Mouse (Mus musculus) liver, postnatal 0 days (tissue): ENCODE measurements around the gene Rtn4r. TPM values are rescaled to one million over a fixed set of nuclear protein-coding genes. Genes with fewer than 3 reads are reported as not detected.

ENCODE experiments used
- ATAC-seq: fragments of 200-750 bp; cut with Nextera tagmentation; 2 replicates; pipeline ENCODE4 v1.8.0; 2017; ENCODE audit warnings: mild to moderate bottlenecking, moderate library complexity
- DNase-seq: peaks from one replicate; pipeline ENCODE4 v3.0.0-alpha.2; 2016
- H3K27ac ChIP-seq: fragments of 300-500 bp; sonication (generic); 2 replicates; pipeline ENCODE4 v1.5.1; 2014; ENCODE audit warnings: antibody characterized with exemption, moderate library complexity, mild to moderate bottlenecking, low read depth
- H3K27me3 ChIP-seq: fragments of 300-500 bp; sonication (generic); 2 replicates; pipeline ENCODE4 v1.6.1; 2014; ENCODE audit warnings: low read length, control low read depth, mixed read lengths; ENCODE audit not compliant: insufficient read depth
- H3K36me3 ChIP-seq: fragments of 300-500 bp; sonication (generic); replicated peaks from 2 replicates; pipeline ENCODE4 v1.6.1; 2014; ENCODE audit warnings: mild to moderate bottlenecking, control low read depth, low read length, moderate library complexity, mixed read lengths; ENCODE audit not compliant: insufficient read depth
- H3K4me1 ChIP-seq: fragments of 300-500 bp; sonication (generic); 2 replicates; pipeline ENCODE4 v1.6.1; 2014; ENCODE audit warnings: antibody characterized with exemption, mild to moderate bottlenecking, control low read depth; ENCODE audit not compliant: insufficient read depth
- H3K4me2 ChIP-seq: fragments of 300-500 bp; sonication (generic); 2 replicates; pipeline ENCODE4 v1.6.1; 2014; ENCODE audit warnings: low read depth, mild to moderate bottlenecking, low read length, moderate library complexity, mixed read lengths
- H3K4me3 ChIP-seq: fragments of 300-500 bp; sonication (generic); 2 replicates; pipeline ENCODE4 v1.5.1; 2014; ENCODE audit warnings: low read depth, low read length
- H3K9ac ChIP-seq: fragments of 300-500 bp; sonication (generic); replicated peaks from 2 replicates; pipeline ENCODE4 v1.6.1; 2014; ENCODE audit warnings: mild to moderate bottlenecking, moderate library complexity
- H3K9me3 ChIP-seq: fragments of 300-500 bp; sonication (generic); 2 replicates; pipeline ENCODE4 v1.6.1; 2016; ENCODE audit warnings: mild to moderate bottlenecking, control low read depth, low read length, mixed read lengths
- CTCF ChIP-seq: sonication (generic); IDR thresholded peaks from 2 replicates; pipeline ENCODE4 v1.5.1; 2016; ENCODE audit warnings: antibody characterized with exemption, low read depth
- EP300 ChIP-seq: IDR thresholded peaks from 2 replicates; pipeline ENCODE4 v1.6.1; 2016; ENCODE audit warnings: antibody characterized with exemption, low read depth, mild to moderate bottlenecking
- WGBS: fragments of 180-500 bp; shearing (Covaris S2); extraction: QIAGEN DNeasy Blood & Tissue Kit; methylation state at CpG from one replicate; pipeline ENCODE4 v1.1.7; 2014; ENCODE audit not compliant: insufficient replicate concordance; 5-methylcytosine and 5-hydroxymethylcytosine counted together
- polyA plus RNA-seq: library from polyadenylated mRNA; unstranded; fragments of >200 nt; fragmentation: Nextera tagmentation; extraction: Ambion mirVana; gene quantifications from 2 replicates; pipeline ENCODE4 v1.2.1, GENCODE M21; 2015

Rtn4r gene
- polyA plus RNA-seq, 1 experiment from 2014 or later: 0.15 TPM

DNA sequence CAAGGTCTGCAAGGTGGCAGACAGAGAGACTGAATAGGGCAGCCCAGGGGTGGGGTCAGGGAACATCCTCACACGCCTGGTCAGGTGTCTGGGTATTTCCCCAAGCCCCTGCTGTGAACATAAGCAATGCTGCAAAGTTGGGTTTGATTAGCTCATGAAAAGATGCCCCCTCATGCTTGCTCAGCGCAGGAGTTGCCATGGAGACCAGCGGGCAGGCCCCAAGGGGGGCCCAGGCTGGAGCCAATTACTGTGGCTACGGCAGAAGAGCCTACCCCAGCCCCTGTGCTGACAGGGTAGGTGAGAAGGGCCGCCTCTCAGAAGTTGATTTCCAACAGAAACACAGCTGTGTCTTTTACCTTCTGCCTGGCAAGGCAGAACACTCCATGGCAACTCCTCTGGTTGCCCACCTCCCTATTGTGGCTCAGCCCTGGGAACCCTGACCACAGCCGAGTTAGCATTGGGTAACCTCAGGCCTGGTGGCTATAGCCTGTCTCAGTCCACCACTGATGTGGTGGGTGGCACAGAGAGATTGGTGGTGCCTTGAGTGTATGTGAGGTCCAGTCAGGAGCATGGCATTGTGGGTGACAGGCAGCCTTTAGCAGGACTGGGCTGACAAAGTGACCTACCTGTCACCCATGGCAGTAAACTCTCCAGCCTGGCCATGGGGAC is 20.9 kb downstream of the Rtn4r start:
- Histone ChIP-seq H3K9me3 (no peaks in the 10 kb centered on the region), H3K27ac (no peak overlapping the region), H3K4me1 (no peaks in the 10 kb centered on the region), H3K36me3 (no peaks in the 10 kb centered on the region), H3K27me3 (no peaks in the 10 kb centered on the region), H3K9ac (no peak overlapping the region), H3K4me3 (no peak overlapping the region), H3K4me2 (no peak overlapping the region)
- TF ChIP-seq EP300 (no peak), CTCF (no peak)
- ATAC-seq (no peak), DNase-seq (no peak)
- WGBS: 44% methylated on average over 6 of the region's 6 CpGs

DNA sequence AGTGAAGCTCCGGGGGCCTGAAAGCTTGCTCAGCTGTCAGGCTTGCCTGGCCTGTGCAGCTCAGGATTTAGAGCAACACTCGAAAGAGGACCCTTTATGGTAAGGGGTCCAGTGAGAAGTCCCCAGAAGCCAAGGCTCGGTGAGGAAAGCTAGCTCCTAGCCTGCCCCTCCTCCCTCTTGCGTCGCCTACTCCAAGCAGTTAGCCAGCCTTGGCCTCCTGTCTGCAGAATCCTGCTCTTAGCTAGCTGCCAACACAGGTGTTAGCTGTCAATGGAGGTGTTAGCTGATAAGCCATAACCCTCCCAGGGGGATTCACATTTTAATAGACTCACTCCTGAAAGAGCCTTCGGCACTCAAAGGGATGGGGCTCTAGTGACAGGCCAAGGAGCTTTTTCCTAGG is 21.8 kb downstream of the Rtn4r start:
- no peak overlapping the region for H3K4me3 ChIP-seq
- WGBS: 73% methylated on average over 6 of the region's 6 CpGs
- H3K9ac ChIP-seq: no peak overlapping the region
- H3K4me2 ChIP-seq: no peak overlapping the region
- no peak for TF ChIP-seq CTCF
- TF ChIP-seq EP300: no peak
- no peaks in the 10 kb centered on the region for H3K27me3 ChIP-seq
- DNase-seq (no peak), ATAC-seq (no peak)
- no peaks in the 10 kb centered on the region for H3K4me1 ChIP-seq
- no peaks in the 10 kb centered on the region for H3K9me3 ChIP-seq
- no peaks in the 10 kb centered on the region for H3K36me3 ChIP-seq
- no peak overlapping the region for H3K27ac ChIP-seq

DNA sequence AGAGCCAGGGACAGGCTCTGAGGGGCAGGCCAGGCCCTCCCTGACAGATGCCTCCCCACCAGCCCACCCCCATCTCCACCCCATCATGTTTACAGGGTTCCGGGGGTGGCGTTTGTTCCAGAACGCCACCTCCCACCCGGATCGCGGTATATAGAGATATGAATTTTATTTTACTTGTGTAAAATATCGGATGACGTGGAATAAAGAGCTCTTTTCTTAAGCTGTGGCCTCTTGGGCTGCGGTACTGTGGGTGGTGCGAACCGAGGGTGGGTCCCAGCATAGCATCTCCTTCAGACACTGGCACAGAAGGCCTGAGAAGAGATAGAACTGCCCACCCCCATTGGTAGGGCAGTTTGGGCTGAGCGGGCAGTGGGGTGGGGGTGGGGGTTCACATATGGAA is 24.7 kb downstream of the Rtn4r start:
- no peaks in the 10 kb centered on the region for H3K4me1 ChIP-seq
- ATAC-seq (no peak), DNase-seq (no peak)
- H3K4me2 ChIP-seq: no peak overlapping the region
- H3K27me3 ChIP-seq: no peaks in the 10 kb centered on the region
- H3K9ac ChIP-seq: no peak overlapping the region
- TF ChIP-seq EP300: no peak
- no peak for TF ChIP-seq CTCF
- 85% methylated on average over 12 of the region's 12 CpGs for WGBS
- no peaks in the 10 kb centered on the region for H3K36me3 ChIP-seq
- no peak overlapping the region for H3K27ac ChIP-seq
- H3K9me3 ChIP-seq: no peaks in the 10 kb centered on the region
- H3K4me3 ChIP-seq: no peak overlapping the region

DNA sequence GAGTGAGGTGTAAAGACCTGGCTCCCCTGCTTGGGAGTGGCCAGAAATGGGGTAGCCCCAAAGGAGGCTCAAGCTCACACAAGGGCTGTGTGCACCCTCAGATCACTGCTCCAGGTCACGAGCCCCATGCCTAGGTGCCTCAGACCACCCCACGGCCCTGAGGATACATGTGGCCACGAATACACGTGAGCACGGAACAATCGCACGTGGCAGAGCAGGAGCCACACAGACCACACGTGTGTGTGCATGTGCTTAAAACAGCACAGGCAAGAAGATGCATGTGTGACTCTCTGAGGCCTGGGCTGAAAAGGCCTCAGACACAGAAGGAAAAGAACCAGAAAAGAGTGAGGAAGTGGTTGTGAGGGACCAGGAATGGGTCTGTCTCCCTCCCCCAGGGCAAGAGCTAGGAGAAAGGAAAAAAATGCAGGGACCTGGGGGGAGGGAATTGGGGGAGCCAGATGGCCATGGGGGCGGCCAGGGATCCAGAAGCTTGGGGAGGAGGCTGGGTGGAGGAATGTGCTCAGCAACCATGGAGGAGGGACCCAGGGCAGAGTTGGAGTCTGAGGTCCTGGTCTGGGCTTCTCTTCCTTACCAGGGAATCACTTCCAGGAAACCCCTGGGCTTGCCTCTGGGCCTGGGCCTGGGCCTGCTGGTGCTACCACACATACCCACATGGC is 25.5 kb downstream of the Rtn4r start:
- ATAC-seq (no peak), DNase-seq (no peak)
- WGBS: 77% methylated on average over 9 of the region's 9 CpGs
- no peak for TF ChIP-seq CTCF
- TF ChIP-seq EP300: no peak
- Histone ChIP-seq H3K9me3 (no peaks in the 10 kb centered on the region), H3K27ac (no peak overlapping the region), H3K27me3 (no peaks in the 10 kb centered on the region), H3K4me1 (no peaks in the 10 kb centered on the region), H3K4me2 (no peak overlapping the region), H3K36me3 (no peaks in the 10 kb centered on the region), H3K9ac (no peak overlapping the region), H3K4me3 (no peak overlapping the region)

DNA sequence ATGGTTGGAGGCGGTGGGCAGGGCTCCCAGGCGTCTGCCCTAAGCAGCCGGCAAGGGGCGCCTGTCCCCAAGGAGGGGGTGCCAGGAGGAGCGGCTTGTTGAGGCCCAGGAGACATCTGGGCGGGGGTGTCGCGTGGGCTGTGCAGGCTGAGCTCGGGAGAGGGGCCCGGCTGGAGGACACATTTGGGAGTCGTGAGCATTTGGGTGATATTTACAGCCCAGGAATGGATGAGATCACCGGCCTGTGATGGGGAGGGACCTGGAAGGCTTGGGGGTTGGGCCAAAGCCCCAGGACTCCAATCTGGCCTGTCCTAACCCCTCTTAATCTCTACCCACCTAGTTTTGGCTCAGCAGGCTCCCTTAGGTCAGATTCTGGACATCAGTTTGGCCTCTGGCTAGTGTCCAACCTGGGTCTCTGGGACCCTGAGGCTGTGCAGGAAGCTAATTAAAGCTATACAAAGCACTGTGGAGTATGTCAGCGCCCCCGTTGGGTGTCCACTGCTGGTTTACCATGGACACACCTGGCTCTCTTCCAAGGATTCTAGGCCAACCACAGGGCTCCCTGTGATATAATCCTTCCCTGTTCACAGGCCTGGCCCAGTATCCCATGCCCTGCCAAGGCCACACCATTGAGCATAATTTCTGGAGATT is 27.2 kb downstream of the Rtn4r start:
- H3K4me2 ChIP-seq: no peak overlapping the region
- no peaks in the 10 kb centered on the region for H3K27me3 ChIP-seq
- DNase-seq (no peak), ATAC-seq (no peak)
- no peak overlapping the region for H3K27ac ChIP-seq
- peaks cover 1% of the 10 kb centered on the region for H3K4me1 ChIP-seq
- H3K36me3 ChIP-seq: no peaks in the 10 kb centered on the region
- no peaks in the 10 kb centered on the region for H3K9me3 ChIP-seq
- H3K4me3 ChIP-seq: no peak overlapping the region
- TF ChIP-seq CTCF: no peak
- TF ChIP-seq EP300: no peak
- WGBS: 67% methylated on average over 13 of the region's 14 CpGs
- H3K9ac ChIP-seq: no peak overlapping the region

DNA sequence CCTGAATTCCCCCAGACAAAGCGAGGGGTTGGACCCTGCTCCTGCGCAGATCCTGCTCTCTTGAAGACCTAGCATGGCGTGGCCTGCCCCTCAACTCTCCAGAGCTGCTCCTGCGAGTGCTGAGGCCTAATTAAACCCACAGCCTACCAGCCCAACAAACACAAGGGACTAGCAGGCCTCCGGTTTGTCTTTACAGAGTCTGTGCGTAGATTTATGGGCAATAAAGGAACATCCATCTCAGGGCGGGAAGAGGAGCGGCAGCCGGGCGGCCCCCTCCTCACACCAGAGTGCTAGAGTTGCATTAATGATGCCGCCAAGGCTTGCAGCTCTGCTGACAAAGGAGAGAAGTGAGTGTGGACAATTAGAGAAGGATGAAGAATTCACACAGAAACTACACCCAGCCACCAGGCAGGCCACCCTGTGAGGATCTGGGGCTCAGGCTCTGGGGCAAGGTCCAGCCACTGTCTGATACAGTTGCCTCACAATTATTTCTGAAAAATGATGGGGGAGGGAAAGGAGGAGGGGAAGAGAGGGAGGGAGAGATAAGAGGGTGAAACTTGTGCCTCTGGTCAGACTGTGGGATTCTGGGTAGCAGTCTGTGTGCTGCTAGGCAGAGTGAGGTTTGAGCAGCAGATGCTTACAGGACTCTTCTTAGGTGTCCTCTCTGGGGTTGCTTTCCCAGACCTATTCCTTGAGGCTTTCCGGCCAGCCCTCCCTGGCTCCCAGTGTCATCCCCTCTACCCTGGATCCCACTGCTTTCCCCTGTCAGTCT is 29.3 kb downstream of the Rtn4r start:
- H3K9me3 ChIP-seq: no peaks in the 10 kb centered on the region
- no peak overlapping the region for H3K27ac ChIP-seq
- ATAC-seq: no peak
- H3K9ac ChIP-seq: no peak overlapping the region
- H3K4me3 ChIP-seq: no peak overlapping the region
- H3K4me1 ChIP-seq: peaks cover 8% of the 10 kb centered on the region
- H3K36me3 ChIP-seq: no peaks in the 10 kb centered on the region
- no peak overlapping the region for H3K4me2 ChIP-seq
- TF ChIP-seq EP300: no peak
- no peak for TF ChIP-seq CTCF
- no peak for DNase-seq
- no peaks in the 10 kb centered on the region for H3K27me3 ChIP-seq
- WGBS: 76% methylated on average over 12 of the region's 12 CpGs
